Mouse (Mus musculus): ENCODE measurements around the gene Usp10. TPM values are rescaled to one million over a fixed set of nuclear protein-coding genes. Genes with fewer than 3 reads are reported as not detected.

Usp10 gene
- total and polyA plus RNA-seq, 3 experiments: 227 to 398 (median 263) TPM

- Histone ChIP-seq H3K79me2 (ENCODE audit: control insufficient read depth, insufficient read depth, low read length, poor library complexity) (no peaks in the 10 kb centered on the region), H3K4me3 (ENCODE audit: control insufficient read depth in 1 of 2, insufficient read depth in 1 of 2, low read depth in 2 of 2, low read length in 2 of 2) (no peak overlapping the region), H3K36me3 (ENCODE audit: control insufficient read depth in 1 of 2, insufficient read depth in 2 of 2, low read length in 2 of 2) (no peaks in the 10 kb centered on the region), H3K4me1 (ENCODE audit: control insufficient read depth in 1 of 2, insufficient read depth in 2 of 2, low read length in 2 of 2) (no peaks in the 10 kb centered on the region), H3K27ac (ENCODE audit: control insufficient read depth, low read depth, low read length) (no peak overlapping the region), H3K9ac (ENCODE audit: control insufficient read depth, low read depth, low read length, poor library complexity, severe bottlenecking) (no peak overlapping the region), H3K9me3 (replicated peaks; ENCODE audit: insufficient read depth, low read length) (no peaks in the 10 kb centered on the region), H3K27me3 (ENCODE audit: control insufficient read depth in 1 of 2, insufficient read depth in 2 of 2, low read length in 2 of 2) (peaks cover 5 to 15% of the 10 kb centered on the region in 2 experiments)
- DNase-seq (ENCODE audit: low read depth, low spot score): no peak
- TF ChIP-seq ZMIZ1 (IDR thresholded peaks at IDR 0.05; ENCODE audit: low read depth, low read length) (no peak), CHD1 (IDR thresholded peaks at IDR 0.05; ENCODE audit: low read depth, low read length) (no peak), UBTF (IDR thresholded peaks at IDR 0.05; ENCODE audit: borderline replicate concordance, insufficient read depth, low read depth, low read length) (no peak), ETS1 (IDR thresholded peaks at IDR 0.05; ENCODE audit: low read depth, low read length) (no peak), HCFC1 (IDR thresholded peaks at IDR 0.05; ENCODE audit: low read depth, low read length) (no peak), POLR2AphosphoS2 (IDR thresholded peaks at IDR 0.05; ENCODE audit: low read length) (no peak), EP300 (IDR thresholded peaks at IDR 0.05; ENCODE audit: low read depth in 1 of 2, low read length in 2 of 2) (no peak), NELFE (IDR thresholded peaks at IDR 0.05; ENCODE audit: low read depth, low read length) (no peak), MAX (IDR thresholded peaks at IDR 0.05; ENCODE audit: low read length) (no peak), CHD2 (IDR thresholded peaks at IDR 0.05; ENCODE audit: low read length) (no peak), ELF1 (IDR thresholded peaks at IDR 0.05; ENCODE audit: low read depth, low read length) (no peak)
Measured at GRCm38 (mm10) chr8:119901349-119901748, 8.8 kb upstream of the Usp10 start.

- Histone ChIP-seq H3K27ac (ENCODE audit: control insufficient read depth, low read depth, low read length) (no peak overlapping the region), H3K27me3 (ENCODE audit: control insufficient read depth in 1 of 2, insufficient read depth in 2 of 2, low read length in 2 of 2) (peaks cover 5 to 15% of the 10 kb centered on the region in 2 experiments), H3K79me2 (ENCODE audit: control insufficient read depth, insufficient read depth, low read length, poor library complexity) (no peaks in the 10 kb centered on the region), H3K4me3 (ENCODE audit: control insufficient read depth in 1 of 2, insufficient read depth in 1 of 2, low read depth in 2 of 2, low read length in 2 of 2) (no peak overlapping the region), H3K9ac (ENCODE audit: control insufficient read depth, low read depth, low read length, poor library complexity, severe bottlenecking) (no peak overlapping the region), H3K4me1 (ENCODE audit: control insufficient read depth in 1 of 2, insufficient read depth in 2 of 2, low read length in 2 of 2) (no peaks in the 10 kb centered on the region), H3K36me3 (ENCODE audit: control insufficient read depth in 1 of 2, insufficient read depth in 2 of 2, low read length in 2 of 2) (no peaks in the 10 kb centered on the region), H3K9me3 (replicated peaks; ENCODE audit: insufficient read depth, low read length) (no peaks in the 10 kb centered on the region)
- TF ChIP-seq ZMIZ1 (IDR thresholded peaks at IDR 0.05; ENCODE audit: low read depth, low read length) (no peak), RCOR1 (IDR thresholded peaks at IDR 0.05; ENCODE audit: low read depth, low read length) (no peak), ZNF384 (IDR thresholded peaks at IDR 0.05; ENCODE audit: low read depth, low read length) (no peak), EP300 (IDR thresholded peaks at IDR 0.05; ENCODE audit: low read depth in 1 of 2, low read length in 2 of 2) (no peak), CTCF (IDR thresholded peaks at IDR 0.05 in 2 of 3, conservative IDR thresholded peaks at IDR 0.05 in 1 of 3; ENCODE audit: control insufficient read depth in 1 of 3, insufficient read depth in 1 of 3, low read depth in 2 of 3, low read length in 3 of 3, poor library complexity in 1 of 3, severe bottlenecking in 1 of 3) (no peak), ZC3H11A (IDR thresholded peaks at IDR 0.05; ENCODE audit: low read depth, low read length) (no peak), POLR2A (IDR thresholded peaks at IDR 0.05; ENCODE audit: control insufficient read depth in 1 of 2, insufficient read depth in 1 of 2, low read depth in 1 of 2, low read length in 2 of 2, poor library complexity in 1 of 2) (no peak), UBTF (IDR thresholded peaks at IDR 0.05; ENCODE audit: borderline replicate concordance, insufficient read depth, low read depth, low read length) (no peak), MEF2A (IDR thresholded peaks at IDR 0.05; ENCODE audit: extremely low read depth, insufficient replicate concordance, low read depth, low read length, poor library complexity, severe bottlenecking) (no peak), NRF1 (IDR thresholded peaks at IDR 0.05; ENCODE audit: insufficient read depth, low read depth, low read length, poor library complexity, severe bottlenecking) (no peak), GATA1 (IDR thresholded peaks at IDR 0.05; ENCODE audit: low read depth, low read length) (no peak), ZKSCAN1 (IDR thresholded peaks at IDR 0.05; ENCODE audit: low read depth, low read length) (no peak), MAFK (IDR thresholded peaks at IDR 0.05; ENCODE audit: borderline replicate concordance, low read depth, low read length) (no peak), POLR2AphosphoS2 (IDR thresholded peaks at IDR 0.05; ENCODE audit: low read length) (no peak), SIN3A (IDR thresholded peaks at IDR 0.05; ENCODE audit: low read length) (no peak), JUND (IDR thresholded peaks at IDR 0.05; ENCODE audit: low read depth, low read length) (no peak), ELF1 (IDR thresholded peaks at IDR 0.05; ENCODE audit: low read depth, low read length) (no peak), MXI1 (IDR thresholded peaks at IDR 0.05; ENCODE audit: low read depth, low read length) (no peak), USF1 (IDR thresholded peaks at IDR 0.05; ENCODE audit: low read depth, low read length) (no peak)
- no peak for DNase-seq (ENCODE audit: low read depth, low spot score)
Measured at GRCm38 (mm10) chr8:119901952-119902351, 8.2 kb upstream of the Usp10 start.
